Mouse (Mus musculus) small intestine, adult 2 months (tissue): ENCODE data around the gene Slc38a10. TPM values are rescaled to one million over a fixed set of nuclear protein-coding genes. Genes with fewer than 3 reads are reported as not detected.

Experiments
- H3K27ac ChIP-seq: fragments of 200-500 bp; 2 replicates; pipeline ENCODE4 v1.5.1; 2012; ENCODE audit warnings: low read depth, low read length, control low read depth, inconsistent platforms; ENCODE audit not compliant: insufficient read depth
- H3K27me3 ChIP-seq: fragments of 200-500 bp; 2 replicates; pipeline ENCODE4 v1.6.1; 2012; ENCODE audit warnings: mild to moderate bottlenecking, moderate library complexity, low read length, inconsistent platforms; ENCODE audit not compliant: control insufficient read depth, insufficient read depth
- H3K36me3 ChIP-seq: fragments of 200-500 bp; 2 replicates; pipeline ENCODE4 v1.6.1; 2012; ENCODE audit warnings: mild to moderate bottlenecking, low read length, control low read depth, inconsistent platforms; ENCODE audit not compliant: control insufficient read depth, insufficient read depth
- H3K4me1 ChIP-seq: fragments of 200-500 bp; 2 replicates; pipeline ENCODE4 v1.6.1; 2012; ENCODE audit warnings: low read length, inconsistent platforms, mixed read lengths; ENCODE audit not compliant: control insufficient read depth, insufficient read depth, insufficient read length
- H3K4me3 ChIP-seq: fragments of 200-500 bp; 2 replicates; pipeline ENCODE4 v1.5.1; 2012; ENCODE audit warnings: low read depth, mild to moderate bottlenecking, control low read depth, inconsistent platforms, low read length, moderate library complexity
- CTCF ChIP-seq: fragments of 200-500 bp; IDR thresholded peaks from 2 replicates; pipeline ENCODE4 v1.5.1; 2012; ENCODE audit warnings: low read depth, mild to moderate bottlenecking, control low read depth, inconsistent platforms, low read length, moderate library complexity, mixed read lengths; ENCODE audit not compliant: insufficient replicate concordance, insufficient read length; ENCODE audit errors: extremely low read depth
- POLR2A ChIP-seq: fragments of 200-500 bp; IDR thresholded peaks from 2 replicates; pipeline ENCODE4 v1.6.1; 2012; ENCODE audit warnings: low read depth, mild to moderate bottlenecking, control low read depth, inconsistent platforms, low read length, moderate library complexity
- WGBS: fragments of 180-500 bp; shearing (Covaris S2); methylation state at CpG from one replicate; pipeline ENCODE4 v1.1.7; 2018; 5-methylcytosine and 5-hydroxymethylcytosine counted together
- polyA plus RNA-seq: library from polyadenylated mRNA; depleted of rRNA; stranded (reverse); fragments of >200 nt; gene quantifications from 2 replicates; pipeline ENCODE4 v1.2.3, GENCODE M21; 2012; rRNA removed

Gene Slc38a10
- 59.0 and 108 TPM in 2 replicates for polyA plus RNA-seq

- peaks cover 3% of the 10 kb centered on the region; the same call in 1 of the 2 replicates for H3K36me3 ChIP-seq
- 1% methylated on average over 28 of the region's 28 CpGs for WGBS
- H3K4me3 ChIP-seq: peak within 1 kb of the TSS; percentile 80
- no peak for TF ChIP-seq CTCF
- peak; percentile 90 for TF ChIP-seq POLR2A
- H3K27ac ChIP-seq: peak within 1 kb of the TSS; percentile 64
- no peaks in the 10 kb centered on the region for H3K27me3 ChIP-seq
- H3K4me1 ChIP-seq: peaks cover 9% of the 10 kb centered on the region; the same call in 1 of the 2 replicates
These were observed at the start of gene Slc38a10 for GRCm38 (mm10) chr11:120151113-120151494. Gene Slc38a10 (minus strand): TSS chr11:120151346.

DNA sequence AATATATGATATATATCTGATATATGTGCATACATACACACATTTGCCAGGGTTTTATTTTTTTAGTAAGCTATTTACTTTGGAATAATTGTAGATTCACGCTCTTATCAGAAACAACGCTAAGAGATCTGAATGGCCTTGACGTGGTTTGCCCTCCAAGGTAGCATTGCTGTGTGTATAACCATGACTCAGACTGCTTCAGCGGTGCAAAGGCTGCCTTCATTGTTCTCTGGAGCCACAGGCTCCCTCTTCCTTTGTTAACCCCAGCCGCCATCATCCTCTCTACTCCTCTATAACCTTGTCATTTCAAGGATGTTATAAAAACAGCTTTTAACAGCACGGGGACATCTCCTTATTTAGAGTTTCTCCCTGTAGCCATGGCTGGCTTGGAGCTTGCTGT, 49.5 kb upstream of the Slc38a10 start:
- TF ChIP-seq POLR2A (no peak), CTCF (no peak)
- H3K27ac ChIP-seq: no peak overlapping the region
- no peak overlapping the region for H3K4me3 ChIP-seq
- no peaks in the 10 kb centered on the region for H3K27me3 ChIP-seq
- WGBS: 34% methylated on average over 6 of the region's 6 CpGs
- peaks cover 3% of the 10 kb centered on the region; the same call in 1 of the 2 replicates for H3K4me1 ChIP-seq
- no peaks in the 10 kb centered on the region for H3K36me3 ChIP-seq

DNA sequence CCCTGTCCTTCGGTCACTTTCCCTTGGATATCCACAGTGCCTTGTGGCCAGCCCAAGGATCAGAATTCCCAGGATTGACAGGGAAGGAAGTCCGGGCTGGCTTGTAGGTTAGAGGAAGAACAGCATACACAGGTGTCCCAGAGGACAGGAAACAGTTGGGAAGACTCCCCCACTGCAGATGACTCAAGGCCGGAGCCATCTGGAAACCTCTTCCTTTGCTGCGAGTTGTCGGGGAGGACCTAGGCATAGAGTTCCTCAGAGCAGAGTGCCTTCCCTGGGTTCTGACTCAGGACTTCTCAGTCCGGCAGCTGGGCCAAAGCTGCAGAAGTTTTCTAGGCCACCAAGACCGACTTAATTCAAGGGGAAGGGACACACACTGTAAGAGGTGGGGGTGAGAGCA, 48.6 kb upstream of the Slc38a10 start:
- TF ChIP-seq POLR2A: no peak
- TF ChIP-seq CTCF: no peak
- Histone ChIP-seq H3K4me1 (peaks cover 3% of the 10 kb centered on the region; the same call in 1 of the 2 replicates), H3K27me3 (no peaks in the 10 kb centered on the region), H3K36me3 (no peaks in the 10 kb centered on the region), H3K27ac (no peak overlapping the region), H3K4me3 (no peak overlapping the region)
- WGBS: 75% methylated on average over 7 of the region's 7 CpGs

GRCm38 (mm10) chr11:120198831-120199230, 47.7 kb upstream of the Slc38a10 start:
- H3K27ac ChIP-seq: no peak overlapping the region
- H3K27me3 ChIP-seq: no peaks in the 10 kb centered on the region
- no peaks in the 10 kb centered on the region for H3K36me3 ChIP-seq
- 25% methylated on average over 13 of the region's 13 CpGs for WGBS
- H3K4me1 ChIP-seq: peaks cover 3% of the 10 kb centered on the region; the same call in 1 of the 2 replicates
- no peak overlapping the region for H3K4me3 ChIP-seq
- no peak for TF ChIP-seq CTCF
- no peak for TF ChIP-seq POLR2A

DNA sequence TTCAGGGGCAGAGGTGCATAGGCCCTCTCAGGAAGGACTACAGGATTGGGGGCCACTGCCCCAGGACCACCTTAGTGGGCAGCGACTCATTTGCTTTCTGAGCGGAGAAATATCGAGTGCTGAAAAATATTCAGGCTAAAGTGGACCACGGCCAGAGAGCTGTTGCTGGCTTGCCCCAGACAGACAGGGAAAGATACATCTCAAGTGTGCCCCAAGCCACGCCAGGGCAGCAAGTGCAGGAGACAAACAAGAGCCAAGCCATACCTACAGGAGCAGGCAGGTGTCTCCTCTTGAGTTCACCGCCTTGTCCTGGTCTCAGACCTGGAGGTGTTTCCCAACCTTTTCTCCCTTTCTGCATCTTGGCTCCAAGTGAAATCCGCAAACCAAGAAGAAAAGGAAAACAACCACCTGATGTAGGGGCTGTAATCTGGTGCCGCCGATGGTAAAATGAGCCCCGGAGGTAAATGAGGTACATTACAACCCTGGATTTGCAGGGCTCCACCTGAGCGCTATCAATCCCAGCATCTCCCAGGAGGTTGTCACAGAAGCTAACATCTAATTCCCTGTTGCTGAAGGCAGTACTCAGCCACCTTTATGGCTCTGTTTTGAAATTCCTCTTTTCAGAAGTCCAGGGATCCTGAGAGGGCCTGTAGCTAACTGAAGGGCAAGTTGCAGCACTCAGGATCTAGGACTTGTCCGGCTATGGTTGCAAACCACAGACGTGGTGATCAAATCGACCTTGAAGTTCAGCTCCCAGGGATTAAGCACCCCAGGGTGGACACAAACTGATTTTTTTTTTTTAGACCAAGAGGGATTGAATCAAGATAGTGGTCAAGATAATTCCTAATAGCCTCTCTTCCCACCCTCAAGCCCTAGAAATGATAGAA, 39.6 kb upstream of the Slc38a10 start:
- Histone ChIP-seq H3K4me3 (peak overlapping the region; percentile 47), H3K27ac (peak overlapping the region; percentile 75), H3K4me1 (peaks cover 7% of the 10 kb centered on the region), H3K36me3 (0 out of 2 replicates have a peak, but pooled peaks cover 4% of the 10 kb centered on the region), H3K27me3 (no peaks in the 10 kb centered on the region)
- TF ChIP-seq CTCF (no peak), POLR2A (no peak; the same call in 1 of the 2 replicates)
- 38% methylated on average over 14 of the region's 14 CpGs for WGBS

DNA sequence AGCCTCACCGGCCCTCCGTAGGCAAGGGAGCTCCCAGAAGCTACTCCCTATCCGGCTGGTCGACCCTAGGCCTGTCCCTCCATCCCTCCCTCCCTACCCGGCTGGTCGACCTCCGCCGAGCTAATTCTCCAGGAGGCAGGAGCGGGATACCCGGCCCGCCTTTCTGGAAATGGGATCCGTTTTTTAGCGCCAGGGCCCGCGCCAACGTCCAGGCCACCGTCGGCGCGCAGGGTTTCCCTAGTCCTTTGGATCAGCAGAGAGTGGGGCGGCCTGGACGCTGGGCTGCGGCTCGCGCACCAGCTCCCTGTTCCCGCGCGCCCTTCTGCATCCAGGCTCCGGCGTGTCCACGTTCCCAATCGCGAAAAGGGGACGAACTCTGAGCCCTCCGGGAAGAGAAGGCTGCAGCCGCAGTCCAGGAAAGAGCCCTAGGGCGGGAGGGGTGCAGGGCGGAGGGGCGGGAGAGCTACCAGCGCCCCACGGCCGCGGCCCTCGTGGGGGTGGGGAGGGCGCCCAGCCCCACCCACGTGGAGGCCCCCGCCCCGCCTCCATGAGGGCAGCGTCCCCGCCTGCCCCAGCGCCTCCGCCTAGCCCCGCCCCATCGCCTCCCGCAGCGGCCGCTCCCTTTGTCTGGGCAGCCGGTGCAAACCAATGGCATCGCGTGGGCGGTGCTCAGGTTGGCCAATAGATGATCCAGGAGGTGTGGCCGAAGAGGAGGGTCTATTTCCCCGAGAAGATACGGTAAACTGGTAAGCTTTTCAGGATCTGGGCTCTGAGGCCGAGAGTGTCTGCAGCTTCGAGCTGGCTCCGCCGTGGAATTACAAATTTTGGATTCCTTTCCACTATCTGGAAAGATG, 38.5 kb upstream of the Slc38a10 start:
- peak overlapping the region; percentile 79 for H3K4me3 ChIP-seq
- under 1% methylated on average over 67 of the region's 68 CpGs for WGBS

More for the DNA sequence above, 38.5 kb upstream of the Slc38a10 start:
- Histone ChIP-seq H3K4me1 (peaks cover 7% of the 10 kb centered on the region), H3K36me3 (0 out of 2 replicates have a peak, but pooled peaks cover 4% of the 10 kb centered on the region), H3K27ac (peak overlapping the region; percentile 86), H3K27me3 (no peaks in the 10 kb centered on the region)
- TF ChIP-seq POLR2A: peak; percentile 89
- TF ChIP-seq CTCF: no peak
